Mouse (Mus musculus) midbrain, postnatal 0 days (tissue): ENCODE results near the gene Pecr. TPM values are rescaled to one million over a fixed set of nuclear protein-coding genes. Genes with fewer than 3 reads are reported as not detected.

Experiments
- ATAC-seq: fragments of 200-750 bp; cut with Nextera tagmentation; 2 replicates; pipeline ENCODE4 v1.8.0; 2017; ENCODE audit warnings: moderate number of reproducible peaks, mild to moderate bottlenecking, moderate TSS enrichment, moderate library complexity; ENCODE audit not compliant: low FRiP score
- DNase-seq: peaks from one replicate; pipeline ENCODE4 v3.0.0-alpha.2; 2015; ENCODE audit warnings: low spot score
- H3K27ac ChIP-seq: fragments of 300-500 bp; sonication (generic); 2 replicates; pipeline ENCODE4 v1.5.1; 2014; ENCODE audit warnings: low read depth, mild to moderate bottlenecking, low read length, mixed read lengths
- H3K27me3 ChIP-seq: fragments of 300-500 bp; sonication (generic); 2 replicates; pipeline ENCODE4 v1.6.1; 2014; ENCODE audit warnings: low read length, control low read depth, mixed read lengths; ENCODE audit not compliant: insufficient read depth
- H3K36me3 ChIP-seq: fragments of 300-500 bp; sonication (generic); 2 replicates; pipeline ENCODE4 v1.6.1; 2014; ENCODE audit warnings: low read length, control low read depth, mixed read lengths; ENCODE audit not compliant: insufficient read depth
- H3K4me1 ChIP-seq: fragments of 300-500 bp; sonication (generic); 2 replicates; pipeline ENCODE4 v1.6.1; 2014; ENCODE audit warnings: mild to moderate bottlenecking, control low read depth, antibody characterized with exemption, low read length, mixed read lengths; ENCODE audit not compliant: insufficient read depth
- H3K4me2 ChIP-seq: fragments of 300-500 bp; sonication (generic); 2 replicates; pipeline ENCODE4 v1.6.1; 2014; ENCODE audit warnings: low read depth, mild to moderate bottlenecking, low read length, mixed read lengths; ENCODE audit not compliant: poor library complexity, severe bottlenecking
- H3K4me3 ChIP-seq: fragments of 300-500 bp; sonication (generic); 2 replicates; pipeline ENCODE4 v1.5.1; 2014; ENCODE audit warnings: low read depth, mild to moderate bottlenecking, low read length, moderate library complexity
- H3K9ac ChIP-seq: fragments of 300-500 bp; sonication (generic); replicated peaks from 2 replicates; pipeline ENCODE4 v1.6.1; 2014; ENCODE audit warnings: mild to moderate bottlenecking, low read length, moderate library complexity, mixed read lengths; ENCODE audit not compliant: poor library complexity, severe bottlenecking
- H3K9me3 ChIP-seq: fragments of 300-500 bp; sonication (generic); 2 replicates; pipeline ENCODE4 v1.6.1; 2016; ENCODE audit warnings: low read length, control low read depth
- CTCF ChIP-seq: IDR thresholded peaks from 2 replicates; pipeline ENCODE4 v1.5.1; 2016; ENCODE audit warnings: antibody characterized with exemption, mild to moderate bottlenecking
- WGBS: fragments of 180-500 bp; shearing (Covaris S2); extraction: QIAGEN DNeasy Blood & Tissue Kit; methylation state at CpG from one replicate; pipeline ENCODE4 v1.1.7; 2014; 5-methylcytosine and 5-hydroxymethylcytosine counted together
- polyA plus RNA-seq: library from polyadenylated mRNA; unstranded; fragments of >200 nt; fragmentation: Nextera tagmentation; extraction: Ambion mirVana; gene quantifications from 2 replicates; pipeline ENCODE4 v1.2.1, GENCODE M21; 2015
- total RNA-seq: library from RNA; depleted of rRNA; stranded (reverse); fragments of >200 nt; gene quantifications from 2 replicates; pipeline ENCODE4 v1.2.3, GENCODE M21; 2014

Gene Pecr
- total and polyA plus RNA-seq, 2 experiments from 2014 or later, result 2.7 to 10.2 TPM

DNA sequence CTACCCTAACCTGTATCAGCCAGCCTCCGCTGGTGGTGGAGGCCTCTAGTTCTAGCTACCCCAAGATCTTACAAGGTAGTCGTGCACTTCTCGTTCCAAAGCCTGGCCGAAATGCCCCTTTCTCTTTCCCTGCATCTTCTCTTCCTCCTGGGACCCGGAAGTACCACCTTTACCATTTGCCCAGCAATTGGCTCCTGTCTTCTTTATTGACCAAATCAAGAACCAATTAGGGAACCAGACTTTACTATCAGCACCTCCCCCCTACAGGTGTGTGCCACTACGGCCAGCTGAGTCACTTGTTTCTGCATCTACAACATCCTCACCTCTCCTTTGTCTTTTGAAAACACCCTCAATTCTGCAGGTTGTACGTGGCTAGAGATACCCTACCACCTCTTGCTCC lies 67.4 kb downstream of the Pecr start:
- H3K9me3 ChIP-seq, result no peaks in the 10 kb centered on the region
- ATAC-seq, result no peak
- H3K4me2 ChIP-seq, result no peak overlapping the region
- 0 out of 2 replicates have a peak, but pooled peaks cover 4% of the 10 kb centered on the region for H3K27me3 ChIP-seq
- no peak for DNase-seq
- 87% methylated on average over 7 of the region's 7 CpGs for WGBS
- H3K36me3 ChIP-seq, result no peaks in the 10 kb centered on the region
- TF ChIP-seq CTCF, result no peak
- H3K4me1 ChIP-seq, result no peaks in the 10 kb centered on the region
- H3K9ac ChIP-seq, result no peak overlapping the region
- H3K4me3 ChIP-seq, result no peak overlapping the region
- H3K27ac ChIP-seq, result no peak overlapping the region

- DNase-seq, result no peak
These were observed 68.9 kb downstream of the Pecr start for GRCm38 (mm10) chr1:72215174-72215573.

GRCm38 (mm10) chr1:72214470-72214961 lies 69.6 kb downstream of the Pecr start:
- Histone ChIP-seq H3K4me3 (no peak overlapping the region), H3K4me1 (0 out of 2 replicates have a peak, but pooled peaks cover 2% of the 10 kb centered on the region), H3K36me3 (no peaks in the 10 kb centered on the region), H3K4me2 (no peak overlapping the region), H3K27ac (no peak overlapping the region), H3K9ac (no peak overlapping the region), H3K9me3 (no peaks in the 10 kb centered on the region), H3K27me3 (0 out of 2 replicates have a peak, but pooled peaks cover 4% of the 10 kb centered on the region)
- 62% methylated on average over 7 of the region's 7 CpGs for WGBS
- peak; percentile 30 for DNase-seq
- no peak for ATAC-seq
- TF ChIP-seq CTCF, result no peak

More at GRCm38 (mm10) chr1:72215174-72215573, 68.9 kb downstream of the Pecr start:
- Histone ChIP-seq H3K4me1 (0 out of 2 replicates have a peak, but pooled peaks cover 2% of the 10 kb centered on the region), H3K27me3 (0 out of 2 replicates have a peak, but pooled peaks cover 4% of the 10 kb centered on the region), H3K9me3 (no peaks in the 10 kb centered on the region), H3K36me3 (no peaks in the 10 kb centered on the region), H3K9ac (no peak overlapping the region), H3K27ac (no peak overlapping the region), H3K4me3 (no peak overlapping the region), H3K4me2 (no peak overlapping the region)
- no peak for TF ChIP-seq CTCF
- whole genome bisulfite sequencing, result 76% methylated on average over 4 of the region's 4 CpGs
- no peak for ATAC-seq

DNA sequence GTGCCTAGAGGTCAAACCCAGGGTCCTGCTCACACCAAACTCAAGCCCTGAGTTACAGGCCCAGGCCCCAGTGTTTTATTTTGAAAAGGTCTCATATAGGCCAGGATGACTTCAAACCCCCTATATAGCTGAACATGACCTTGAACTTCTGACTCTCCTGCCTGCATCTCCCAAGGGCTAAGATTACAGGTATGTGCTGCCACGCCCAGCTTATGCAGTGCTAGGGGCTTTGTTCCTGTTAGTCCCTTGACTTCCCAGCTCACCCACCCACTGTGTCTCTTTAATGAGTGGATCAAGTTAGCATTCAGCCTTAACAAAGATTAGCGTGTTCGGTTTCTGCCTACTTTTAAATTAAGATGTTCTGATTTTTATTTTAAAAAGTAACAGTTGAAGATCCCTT lies 70.2 kb downstream of the Pecr start:
- 0 out of 2 replicates have a peak, but pooled peaks cover 4% of the 10 kb centered on the region for H3K27me3 ChIP-seq
- no peak overlapping the region for H3K4me2 ChIP-seq
- H3K27ac ChIP-seq, result no peak overlapping the region
- 0 out of 2 replicates have a peak, but pooled peaks cover 2% of the 10 kb centered on the region for H3K4me1 ChIP-seq
- no peak overlapping the region for H3K9ac ChIP-seq
- no peak for TF ChIP-seq CTCF
- 93% methylated on average over 3 of the region's 3 CpGs for WGBS
- H3K36me3 ChIP-seq, result no peaks in the 10 kb centered on the region
- DNase-seq, result no peak
- no peak overlapping the region for H3K4me3 ChIP-seq
- no peak for ATAC-seq
- no peaks in the 10 kb centered on the region for H3K9me3 ChIP-seq

DNA sequence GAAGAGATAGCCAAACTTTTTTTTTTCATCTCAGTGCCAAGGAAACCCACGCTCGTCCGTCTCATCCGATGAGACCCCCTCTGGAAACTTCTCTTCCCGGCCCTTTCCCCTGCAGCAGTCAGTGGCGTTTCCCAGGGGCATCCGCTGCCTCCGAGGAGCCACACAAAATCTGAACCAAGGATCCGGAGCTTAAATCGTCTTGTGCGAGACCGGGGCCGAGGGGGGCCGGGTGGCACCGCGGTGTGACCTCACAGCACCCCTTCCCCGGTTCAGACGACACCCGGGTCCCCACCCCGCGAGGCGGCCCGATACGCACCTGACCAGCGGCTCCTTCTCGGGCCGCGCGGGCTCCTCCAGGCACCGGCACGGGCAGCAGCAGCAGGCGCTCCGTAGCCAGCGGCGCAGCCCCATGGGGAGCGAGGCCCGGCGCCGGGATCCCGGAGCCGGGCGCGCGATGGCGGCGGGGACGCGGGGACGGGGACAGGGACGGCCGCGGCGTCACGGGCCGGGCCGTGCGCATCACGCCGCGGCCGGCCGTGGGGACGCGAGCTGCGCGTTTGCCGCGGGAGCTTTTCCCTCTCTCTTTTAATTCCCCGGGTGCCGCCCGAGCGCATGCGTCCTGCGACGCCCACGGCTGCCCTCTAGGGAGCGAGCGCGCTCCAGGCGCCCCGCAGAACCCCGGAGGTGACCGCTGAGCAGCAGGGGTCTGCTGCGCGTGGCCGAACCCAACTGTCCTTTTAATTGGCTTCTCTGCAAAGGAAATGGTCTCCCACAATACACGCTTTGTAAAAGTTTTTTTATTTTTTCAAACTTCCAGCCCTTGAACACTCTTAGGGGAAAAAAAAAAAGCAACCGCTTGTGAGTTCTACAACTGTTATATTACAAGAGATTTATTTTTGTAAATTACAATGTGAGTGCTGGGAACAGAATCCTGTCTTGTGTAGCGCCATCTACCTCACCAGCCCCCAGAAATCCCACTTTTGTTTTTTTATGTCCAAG lies 72.1 kb downstream of the Pecr start, which contains the start of gene Mreg:
Gene Mreg, minus strand, starts transcription at position 607 of the 999 bp plus-strand sequence.
- Histone ChIP-seq H3K27me3 (0 out of 2 replicates have a peak, but pooled peaks cover 4% of the 10 kb centered on the region), H3K9me3 (no peaks in the 10 kb centered on the region), H3K9ac (peak within 1 kb of the TSS; percentile 73), H3K4me2 (peak within 1 kb of the TSS; percentile 99), H3K4me3 (peak within 1 kb of the TSS; percentile 74), H3K27ac (0 out of 2 replicates have a peak within 1 kb of the TSS, but pooled peaks have one; percentile 19), H3K36me3 (no peaks in the 10 kb centered on the region), H3K4me1 (0 out of 2 replicates have a peak, but pooled peaks cover 2% of the 10 kb centered on the region)
- DNase-seq, result peak; percentile 63
- under 1% methylated on average over 84 of the region's 89 CpGs for WGBS
- TF ChIP-seq CTCF, result peak; percentile 37
- peak; percentile 63 for ATAC-seq
